8 mouse cellular contexts compared by ENCODE assay signal in genomic region chr2:53085617-53086202, GRCm38 (mm10).
DNase-seq lines count a peak whose midpoint lies in the region; ATAC-seq lines count a peak whose summit lies in the region.

No protein-coding gene starts in this region.

- intact Hi-C loops in left cerebral cortex, postnatal 4 days (cut with DNase I), result loop anchor here (10.0 kb wide), 1 partner anchor 231 kb away; the partner anchor contains the start of gene Fmnl2

- peak; percentile 68 to 76 for ATAC-seq in hematopoietic stem cell, adult 5-6 weeks (replicated peaks in 1 of 2; ENCODE audit: insufficient read depth in 1 of 2, low FRiP score in 2 of 2, low TSS enrichment in 1 of 2, low read depth in 1 of 2, poor library complexity in 2 of 2, severe bottlenecking in 2 of 2)
- peak; percentile 63; the same call in 1 of the 2 replicates for ATAC-seq in monocyte, adult 5-6 weeks (replicated peaks; ENCODE audit: insufficient number of reproducible peaks, low FRiP score, low TSS enrichment, poor library complexity, severe bottlenecking)
- no peak for ATAC-seq in erythroid progenitor cell, adult 5-6 weeks (replicated peaks; ENCODE audit: low FRiP score, poor library complexity, severe bottlenecking)

- DNase-seq in ovary, postnatal 14 days (ENCODE audit: low spot score), result peak; percentile 54
- no peak for DNase-seq in ovary, postnatal 10 days (ENCODE audit: low spot score)
- DNase-seq in WW6 (ENCODE audit: low read depth, low spot score), result peak; percentile 29
- DNase-seq in cerebellum, postnatal 25 days, result peak; percentile 62 to 79
- DNase-seq in left cerebral cortex, postnatal 4 days, result peak; percentile 57
